Mouse (Mus musculus) Muller cell, postnatal 12 days (primary cell): ENCODE results near the gene Nr2c1.

Source experiments
- DNase-seq: peaks from one replicate; pipeline ENCODE4 v3.0.0-alpha.2; 2015; ENCODE audit errors: inconsistent ontology term

Gene Nr2c1

GRCm38 (mm10) chr10:94138890-94139482 is 8.8 kb upstream of the Nr2c1 start:
- no peak for DNase-seq

- no peak for DNase-seq
Measured at GRCm38 (mm10) chr10:94140227-94140931, 7.4 kb upstream of the Nr2c1 start.

GRCm38 (mm10) chr10:94142427-94142826 is 5.4 kb upstream of the Nr2c1 start:
- no peak for DNase-seq

GRCm38 (mm10) chr10:94144581-94144980 is 3.2 kb upstream of the Nr2c1 start:
- no peak for DNase-seq

- DNase-seq, result no peak
Measured at GRCm38 (mm10) chr10:94147391-94147755, 450 bp upstream of the Nr2c1 start.

GRCm38 (mm10) chr10:94151488-94151887 is 3.7 kb downstream of the Nr2c1 start:
- DNase-seq, result no peak

GRCm38 (mm10) chr10:94153841-94154240 is 6.0 kb downstream of the Nr2c1 start:
- no peak for DNase-seq

- no peak for DNase-seq
Measured at GRCm38 (mm10) chr10:94158962-94159361, 11.1 kb downstream of the Nr2c1 start.

- DNase-seq, result no peak
Measured at GRCm38 (mm10) chr10:94159406-94159805, 11.6 kb downstream of the Nr2c1 start.

- DNase-seq, result no peak
Measured at GRCm38 (mm10) chr10:94161051-94161765, 13.4 kb downstream of the Nr2c1 start.

- no peak for DNase-seq
Measured at GRCm38 (mm10) chr10:94162031-94162430, 14.2 kb downstream of the Nr2c1 start.

GRCm38 (mm10) chr10:94164104-94164845 is 16.5 kb downstream of the Nr2c1 start:
- no peak for DNase-seq

GRCm38 (mm10) chr10:94165426-94165825 is 17.6 kb downstream of the Nr2c1 start:
- DNase-seq, result no peak

- DNase-seq, result no peak
Measured at GRCm38 (mm10) chr10:94167051-94167750, 19.4 kb downstream of the Nr2c1 start.

GRCm38 (mm10) chr10:94171440-94172130 is 23.8 kb downstream of the Nr2c1 start:
- peak; percentile 27 for DNase-seq

GRCm38 (mm10) chr10:94172137-94172536 is 24.3 kb downstream of the Nr2c1 start:
- DNase-seq, result no peak

- no peak for DNase-seq
Measured at GRCm38 (mm10) chr10:94172706-94173105, 24.9 kb downstream of the Nr2c1 start.

GRCm38 (mm10) chr10:94174652-94175051 is 26.8 kb downstream of the Nr2c1 start:
- DNase-seq, result no peak

GRCm38 (mm10) chr10:94183199-94183598 is 35.4 kb downstream of the Nr2c1 start:
- DNase-seq, result peak; percentile 36

- peak; percentile 95 for DNase-seq
Measured at GRCm38 (mm10) chr10:94198482-94199405, 50.9 kb downstream of the Nr2c1 start, which contains the start of gene Ndufa12. Gene Ndufa12 (plus strand): TSS chr10:94198720.
